Mouse (Mus musculus) kidney, adult 11 months (tissue): ENCODE measurements around the gene Tmem89.

Experiments used
- DNase-seq: peaks from one replicate; pipeline ENCODE4 v3.0.0; 2022

The Tmem89 gene

GRCm38 (mm10) chr9:108914491-108914890, at the start of gene Tmem89:
Gene Tmem89 (plus strand): TSS chr9:108914619.
- no peak for DNase-seq

GRCm38 (mm10) chr9:108912308-108912707, 2.1 kb upstream of the Tmem89 start:
- no peak for DNase-seq

- no peak for DNase-seq
Observed at GRCm38 (mm10) chr9:108913161-108913560, 1.3 kb upstream of the Tmem89 start.

GRCm38 (mm10) chr9:108913621-108914020, 798 bp upstream of the Tmem89 start:
- no peak for DNase-seq

- DNase-seq = peak; percentile 28
Observed at GRCm38 (mm10) chr9:108925897-108926296, 11.5 kb downstream of the Tmem89 start.

GRCm38 (mm10) chr9:108928424-108928823, 14.0 kb downstream of the Tmem89 start:
- DNase-seq = no peak

- no peak for DNase-seq
Observed at GRCm38 (mm10) chr9:108935991-108936390, 21.6 kb downstream of the Tmem89 start.

- peak; percentile 93 for DNase-seq
Observed at GRCm38 (mm10) chr9:108936418-108937364, 22.3 kb downstream of the Tmem89 start, which contains the start of gene Uqcrc1. Gene Uqcrc1 (plus strand): TSS chr9:108936633.

- no peak for DNase-seq
Observed at GRCm38 (mm10) chr9:108945111-108945510, 30.7 kb downstream of the Tmem89 start.

- DNase-seq = no peak
Observed at GRCm38 (mm10) chr9:108945608-108946007, 31.2 kb downstream of the Tmem89 start.

- peak; percentile 21 for DNase-seq
Observed at GRCm38 (mm10) chr9:108949231-108949966, 35.0 kb downstream of the Tmem89 start.

- DNase-seq = no peak
Observed at GRCm38 (mm10) chr9:108949967-108950728, 35.7 kb downstream of the Tmem89 start.

GRCm38 (mm10) chr9:108953081-108953636, 38.7 kb downstream of the Tmem89 start, which contains the start of gene Col7a1:
Gene Col7a1 (plus strand): TSS chr9:108953586.
- DNase-seq = no peak

- no peak for DNase-seq
Observed at GRCm38 (mm10) chr9:108955241-108955640, 40.8 kb downstream of the Tmem89 start.

- peak; percentile 69 for DNase-seq
Observed at GRCm38 (mm10) chr9:108955846-108956245, 41.4 kb downstream of the Tmem89 start.

GRCm38 (mm10) chr9:108963577-108963976, 49.2 kb downstream of the Tmem89 start:
- DNase-seq = no peak

GRCm38 (mm10) chr9:108964338-108964737, 49.9 kb downstream of the Tmem89 start:
- no peak for DNase-seq
